Mouse (Mus musculus): Measurements from ENCODE around the gene Ugt1a9.
"Not testable (repeated sequence)": the region's sequence is repeated elsewhere in the genome, so short reads cannot be mapped to it uniquely, and the experiment has no call there.

- not testable (repeated sequence) for TF ChIP-seq CTCF (IDR thresholded peaks at IDR 0.05; ENCODE audit: borderline replicate concordance, extremely low read depth, insufficient read depth, insufficient read length); POLR2A (IDR thresholded peaks at IDR 0.05; ENCODE audit: borderline replicate concordance, extremely low read depth, insufficient read depth, insufficient read length, poor library complexity, severe bottlenecking)
Observed at GRCm38 (mm10) chr1:88125827-88126360, 55.3 kb downstream of the Ugt1a9 start.

Measured in brain, embryonic 14.5 days (tissue).